Mouse (Mus musculus) embryonic fibroblast, embryonic 13.5 days (primary cell): ENCODE results near the gene Pcsk5.

Experiments
- CTCF ChIP-seq: IDR thresholded peaks from 2 replicates; pipeline ENCODE4 v1.5.1; 2011; ENCODE audit warnings: mild to moderate bottlenecking, control low read depth, low read length, moderate library complexity, borderline replicate concordance; ENCODE audit not compliant: insufficient read depth
- POLR2A ChIP-seq: IDR thresholded peaks from 2 replicates; pipeline ENCODE4 v1.6.1; 2011; ENCODE audit warnings: low read depth, mild to moderate bottlenecking, control low read depth, low read length, moderate library complexity

GRCm38 (mm10) chr19:17443581-17443980 is 393.9 kb downstream of the Pcsk5 start:
- TF ChIP-seq POLR2A = no peak
- TF ChIP-seq CTCF = no peak
